Mouse (Mus musculus) frontal cortex, adult 2 months (tissue): ENCODE results near the gene Slc5a4a. TPM values are rescaled to one million over a fixed set of nuclear protein-coding genes. Genes with fewer than 3 reads are reported as not detected.

Source experiments
- DNase-seq, 2 experiments: peaks; one replicate each; pipeline ENCODE4 v3.0.0; 2022; ENCODE audit warnings: low spot score in 1 of 2; ENCODE audit errors: extremely low spot score in 1 of 2
- polyA plus RNA-seq: library from polyadenylated mRNA; depleted of rRNA; stranded (reverse); fragments of >200 nt; gene quantifications from 2 replicates; pipeline ENCODE4 v1.2.3, GENCODE M21; 2012; rRNA removed

Gene Slc5a4a
- 0.06 and 0.16 TPM in 2 replicates for polyA plus RNA-seq

GRCm38 (mm10) chr10:76147278-76147677, at the start of gene Slc5a4a:
Slc5a4a (plus strand) TSS chr10:76147451.
- no peak for DNase-seq

GRCm38 (mm10) chr10:76110861-76111260, 36.4 kb upstream of the Slc5a4a start, which contains the start of gene Slc5a4b:
Slc5a4b (minus strand) TSS chr10:76110961.
- no peak for DNase-seq

GRCm38 (mm10) chr10:76117966-76118365, 29.3 kb upstream of the Slc5a4a start:
- peak in 1 of 2 experiments; percentile 25 for DNase-seq

GRCm38 (mm10) chr10:76118741-76119140, 28.5 kb upstream of the Slc5a4a start:
- DNase-seq = peak in 1 of 2 experiments; percentile 10

GRCm38 (mm10) chr10:76120124-76120711, 27.0 kb upstream of the Slc5a4a start:
- DNase-seq = no peak

GRCm38 (mm10) chr10:76121495-76121894, 25.8 kb upstream of the Slc5a4a start:
- no peak for DNase-seq

- DNase-seq = peak in 1 of 2 experiments; percentile 1
These were observed 14.7 kb upstream of the Slc5a4a start for GRCm38 (mm10) chr10:76132506-76132905.

- DNase-seq = no peak
These were observed 10.9 kb upstream of the Slc5a4a start for GRCm38 (mm10) chr10:76136318-76136717.

- no peak for DNase-seq
These were observed 405 bp upstream of the Slc5a4a start for GRCm38 (mm10) chr10:76146846-76147245.

GRCm38 (mm10) chr10:76155911-76156310, 8.7 kb downstream of the Slc5a4a start:
- DNase-seq = no peak

GRCm38 (mm10) chr10:76157528-76157927, 10.3 kb downstream of the Slc5a4a start:
- no peak for DNase-seq

- no peak for DNase-seq
These were observed 10.8 kb downstream of the Slc5a4a start for GRCm38 (mm10) chr10:76158009-76158408.

- DNase-seq = no peak
These were observed 27.6 kb downstream of the Slc5a4a start for GRCm38 (mm10) chr10:76174899-76175298.

- no peak for DNase-seq
These were observed 38.0 kb downstream of the Slc5a4a start for GRCm38 (mm10) chr10:76185216-76185615.

GRCm38 (mm10) chr10:76188010-76188409, 40.8 kb downstream of the Slc5a4a start:
- DNase-seq = no peak

GRCm38 (mm10) chr10:76201416-76201815, 54.2 kb downstream of the Slc5a4a start:
- DNase-seq = no peak

- DNase-seq = peak in 1 of 2 experiments; percentile 86
These were observed 54.7 kb downstream of the Slc5a4a start for GRCm38 (mm10) chr10:76201978-76202377.

- peak in 1 of 2 experiments; percentile 62 for DNase-seq
These were observed 56.6 kb downstream of the Slc5a4a start for GRCm38 (mm10) chr10:76203798-76204283.

- no peak for DNase-seq
These were observed 60.1 kb downstream of the Slc5a4a start for GRCm38 (mm10) chr10:76207262-76207796.

GRCm38 (mm10) chr10:76209241-76209640, 62.0 kb downstream of the Slc5a4a start:
- no peak for DNase-seq

- DNase-seq = no peak
These were observed 63.6 kb downstream of the Slc5a4a start for GRCm38 (mm10) chr10:76210806-76211205.

- no peak for DNase-seq
These were observed 64.9 kb downstream of the Slc5a4a start for GRCm38 (mm10) chr10:76212121-76212520.
